Mouse (Mus musculus) kidney, adult 2 months (tissue): ENCODE results near the gene Mrps25.

Source experiments
- CTCF ChIP-seq: fragments of 200-500 bp; conservative IDR thresholded peaks from 2 replicates; pipeline ENCODE4 v1.5.1; 2011; ENCODE audit warnings: low read depth, mild to moderate bottlenecking, control low read depth, low read length, moderate library complexity, mixed read lengths; ENCODE audit not compliant: insufficient read depth, insufficient read length
- POLR2A ChIP-seq: fragments of 200-500 bp; IDR thresholded peaks from one replicate; pipeline ENCODE4 v1.6.1; 2011; ENCODE audit warnings: low read depth, low read length, control low read depth

DNA sequence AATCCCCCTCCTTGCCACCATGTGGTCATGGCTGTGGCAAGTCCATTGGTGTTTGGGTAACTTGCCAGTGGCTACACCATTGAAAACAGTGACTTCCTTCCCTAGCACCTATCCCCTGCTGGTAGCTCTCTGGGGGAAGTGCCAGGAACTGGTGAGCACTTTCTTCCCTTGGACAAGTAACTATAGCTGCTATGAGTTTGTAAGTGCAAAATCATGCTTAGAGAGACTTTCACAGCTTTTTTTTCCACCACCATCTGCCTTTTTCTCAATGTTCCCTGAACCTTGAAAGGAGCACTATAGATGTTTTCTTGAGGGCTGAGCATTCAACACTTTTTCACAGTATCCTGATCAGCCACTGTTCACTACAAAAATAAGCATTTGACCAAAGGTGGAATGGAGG is 59.3 kb downstream of the Mrps25 start:
- no peak for TF ChIP-seq POLR2A
- TF ChIP-seq CTCF, result no peak
